Mouse (Mus musculus) lung, adult 2 months (tissue): ENCODE measurements around the gene Gimap1.

Experiments
- CTCF ChIP-seq: fragments of 200-500 bp; IDR thresholded peaks from 2 replicates; pipeline ENCODE4 v1.5.1; 2011; ENCODE audit warnings: mild to moderate bottlenecking, low read length, control low read depth; ENCODE audit not compliant: insufficient read depth
- POLR2A ChIP-seq: fragments of 200-500 bp; IDR thresholded peaks from 2 replicates; pipeline ENCODE4 v1.6.1; 2011; ENCODE audit warnings: low read depth, mild to moderate bottlenecking, control low read depth, low read length, borderline replicate concordance; ENCODE audit errors: extremely low read depth

GRCm38 (mm10) chr6:48702146-48702545, 36.7 kb upstream of the Gimap1 start:
- TF ChIP-seq POLR2A (no peak), CTCF (no peak)
